Mouse (Mus musculus): ENCODE results near the gene Osbpl2. TPM values are rescaled to one million over a fixed set of nuclear protein-coding genes. Genes with fewer than 3 reads are reported as not detected.

Osbpl2 gene
- total and polyA plus RNA-seq, 3 experiments: 22.0 to 25.6 (median 24.5) TPM

GRCm38 (mm10) chr2:180077622-180078021 is 41.5 kb upstream of the Osbpl2 start:
- no peaks in the 10 kb centered on the region for H3K9me3 ChIP-seq (replicated peaks)
- DNase-seq (ENCODE audit: low spot score) (no peak), ATAC-seq (ENCODE audit: extremely low read depth, insufficient number of reproducible peaks, low FRiP score, poor library complexity, severe bottlenecking) (no peak)
- peaks cover 87% of the 10 kb centered on the region for H3K36me3 ChIP-seq (replicated peaks)
- TF ChIP-seq GATA2 (IDR thresholded peaks at IDR 0.05; ENCODE audit: borderline replicate concordance, low read depth, low read length) (no peak), TAL1 (conservative IDR thresholded peaks at IDR 0.05; ENCODE audit: low read depth, low read length) (no peak), GATA1 (IDR thresholded peaks at IDR 0.05; ENCODE audit: borderline replicate concordance, low read length) (no peak), CTCF (IDR thresholded peaks at IDR 0.05; ENCODE audit: low read depth, low read length) (no peak), POLR2AphosphoS5 (IDR thresholded peaks at IDR 0.05; ENCODE audit: insufficient replicate concordance, low read depth, low read length) (no peak)
- peaks cover 11% of the 10 kb centered on the region for H3K4me1 ChIP-seq (ENCODE audit: insufficient read depth, low read depth, low read length)
- no peak overlapping the region for H3K4me3 ChIP-seq (ENCODE audit: low read depth, low read length)
- no peaks in the 10 kb centered on the region for H3K27me3 ChIP-seq (ENCODE audit: insufficient read depth, low read length)

DNA sequence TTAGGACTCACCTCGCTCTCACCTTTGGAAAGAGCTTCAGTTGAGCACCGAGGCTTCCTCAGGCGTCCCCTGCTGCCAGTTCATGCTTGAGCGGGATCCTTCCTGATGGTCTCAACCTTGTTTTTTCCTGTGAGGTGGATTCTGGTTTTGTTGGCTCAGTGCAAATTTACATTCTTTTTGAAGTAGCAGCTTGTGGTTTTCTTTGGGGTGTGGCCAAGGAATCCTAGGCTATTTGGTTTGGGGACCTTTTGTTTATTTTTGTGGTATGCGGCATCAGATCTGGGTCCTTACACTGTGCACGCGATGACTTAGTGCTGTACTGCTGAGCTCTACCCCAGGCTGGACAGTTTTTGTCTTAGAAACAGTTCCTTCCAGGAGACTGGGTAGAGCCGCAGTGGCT is 38.4 kb upstream of the Osbpl2 start:
- Histone ChIP-seq H3K4me3 (ENCODE audit: low read depth, low read length) (no peak overlapping the region), H3K27me3 (ENCODE audit: insufficient read depth, low read length) (no peaks in the 10 kb centered on the region), H3K4me1 (ENCODE audit: insufficient read depth, low read depth, low read length) (peaks cover 5% of the 10 kb centered on the region), H3K9me3 (replicated peaks) (no peaks in the 10 kb centered on the region), H3K36me3 (replicated peaks) (peaks cover 88% of the 10 kb centered on the region)
- no peak for DNase-seq (ENCODE audit: low spot score)
- no peak for TF ChIP-seq POLR2AphosphoS5 (IDR thresholded peaks at IDR 0.05; ENCODE audit: insufficient replicate concordance, low read depth, low read length)
- TF ChIP-seq CTCF (IDR thresholded peaks at IDR 0.05; ENCODE audit: low read depth, low read length): no peak
- TF ChIP-seq GATA1 (IDR thresholded peaks at IDR 0.05; ENCODE audit: borderline replicate concordance, low read length): no peak
- no peak for TF ChIP-seq TAL1 (conservative IDR thresholded peaks at IDR 0.05; ENCODE audit: low read depth, low read length)
- no peak for TF ChIP-seq GATA2 (IDR thresholded peaks at IDR 0.05; ENCODE audit: borderline replicate concordance, low read depth, low read length)
- ATAC-seq (ENCODE audit: extremely low read depth, insufficient number of reproducible peaks, low FRiP score, poor library complexity, severe bottlenecking): no peak

DNA sequence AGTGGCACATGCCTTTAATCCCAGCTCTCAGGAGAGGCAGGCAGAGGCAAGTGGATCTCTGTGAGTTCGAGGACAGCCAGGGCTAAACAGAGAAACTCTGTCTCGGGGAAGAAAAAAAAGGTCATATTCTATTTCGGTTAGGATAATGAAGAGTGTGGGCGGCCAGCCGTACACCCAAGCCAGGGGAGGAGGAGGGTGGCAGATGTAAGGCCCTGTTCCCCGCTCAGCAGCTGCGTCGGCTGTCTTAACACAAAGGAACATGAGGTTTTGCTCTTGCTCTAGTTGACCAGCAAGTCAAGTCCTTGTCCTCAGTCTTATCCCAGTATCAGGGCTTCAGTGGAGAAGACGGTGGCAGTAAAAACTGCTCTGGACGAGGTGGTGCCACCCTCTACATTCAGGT is 36.0 kb upstream of the Osbpl2 start:
- DNase-seq (ENCODE audit: low spot score) (no peak), ATAC-seq (ENCODE audit: extremely low read depth, insufficient number of reproducible peaks, low FRiP score, poor library complexity, severe bottlenecking) (no peak)
- Histone ChIP-seq H3K4me1 (ENCODE audit: insufficient read depth, low read depth, low read length) (peaks cover 5% of the 10 kb centered on the region), H3K36me3 (replicated peaks) (peaks cover 88% of the 10 kb centered on the region), H3K4me3 (ENCODE audit: low read depth, low read length) (no peak overlapping the region), H3K9me3 (replicated peaks) (no peaks in the 10 kb centered on the region), H3K27me3 (ENCODE audit: insufficient read depth, low read length) (no peaks in the 10 kb centered on the region)
- TF ChIP-seq GATA1 (IDR thresholded peaks at IDR 0.05; ENCODE audit: borderline replicate concordance, low read length) (no peak), TAL1 (conservative IDR thresholded peaks at IDR 0.05; ENCODE audit: low read depth, low read length) (no peak), GATA2 (IDR thresholded peaks at IDR 0.05; ENCODE audit: borderline replicate concordance, low read depth, low read length) (no peak), POLR2AphosphoS5 (IDR thresholded peaks at IDR 0.05; ENCODE audit: insufficient replicate concordance, low read depth, low read length) (no peak), CTCF (IDR thresholded peaks at IDR 0.05; ENCODE audit: low read depth, low read length) (no peak)

GRCm38 (mm10) chr2:180084565-180084964 is 34.5 kb upstream of the Osbpl2 start:
- peaks cover 2% of the 10 kb centered on the region; the same call in 1 of the 2 replicates for H3K4me1 ChIP-seq (ENCODE audit: insufficient read depth, low read depth, low read length)
- peaks cover 14% of the 10 kb centered on the region for H3K27me3 ChIP-seq (ENCODE audit: insufficient read depth, low read length)
- peaks cover 74% of the 10 kb centered on the region for H3K36me3 ChIP-seq (replicated peaks)
- H3K4me3 ChIP-seq (ENCODE audit: low read depth, low read length): no peak overlapping the region
- no peak for DNase-seq (ENCODE audit: low spot score)
- TF ChIP-seq GATA1 (IDR thresholded peaks at IDR 0.05; ENCODE audit: borderline replicate concordance, low read length) (no peak), POLR2AphosphoS5 (IDR thresholded peaks at IDR 0.05; ENCODE audit: insufficient replicate concordance, low read depth, low read length) (no peak), CTCF (IDR thresholded peaks at IDR 0.05; ENCODE audit: low read depth, low read length) (no peak), TAL1 (conservative IDR thresholded peaks at IDR 0.05; ENCODE audit: low read depth, low read length) (no peak), GATA2 (IDR thresholded peaks at IDR 0.05; ENCODE audit: borderline replicate concordance, low read depth, low read length) (no peak)
- no peak for ATAC-seq (ENCODE audit: extremely low read depth, insufficient number of reproducible peaks, low FRiP score, poor library complexity, severe bottlenecking)
- no peaks in the 10 kb centered on the region for H3K9me3 ChIP-seq (replicated peaks)

- peaks cover 62% of the 10 kb centered on the region for H3K36me3 ChIP-seq (replicated peaks)
- H3K27me3 ChIP-seq (ENCODE audit: insufficient read depth, low read length): peaks cover 25% of the 10 kb centered on the region
- ATAC-seq (ENCODE audit: extremely low read depth, insufficient number of reproducible peaks, low FRiP score, poor library complexity, severe bottlenecking): no peak
- no peak overlapping the region for H3K4me3 ChIP-seq (ENCODE audit: low read depth, low read length)
- H3K4me1 ChIP-seq (ENCODE audit: insufficient read depth, low read depth, low read length): no peaks in the 10 kb centered on the region
- no peak for TF ChIP-seq GATA2 (IDR thresholded peaks at IDR 0.05; ENCODE audit: borderline replicate concordance, low read depth, low read length)
- TF ChIP-seq CTCF (IDR thresholded peaks at IDR 0.05; ENCODE audit: low read depth, low read length): no peak
- no peak for TF ChIP-seq POLR2AphosphoS5 (IDR thresholded peaks at IDR 0.05; ENCODE audit: insufficient replicate concordance, low read depth, low read length)
- no peak for TF ChIP-seq GATA1 (IDR thresholded peaks at IDR 0.05; ENCODE audit: borderline replicate concordance, low read length)
- no peak for TF ChIP-seq TAL1 (conservative IDR thresholded peaks at IDR 0.05; ENCODE audit: low read depth, low read length)
- H3K9me3 ChIP-seq (replicated peaks): no peaks in the 10 kb centered on the region
- DNase-seq (ENCODE audit: low spot score): no peak
Observed at GRCm38 (mm10) chr2:180085926-180086636, 33.0 kb upstream of the Osbpl2 start.

GRCm38 (mm10) chr2:180086637-180087027 is 32.5 kb upstream of the Osbpl2 start:
- no peak for DNase-seq (ENCODE audit: low spot score)
- ATAC-seq (ENCODE audit: extremely low read depth, insufficient number of reproducible peaks, low FRiP score, poor library complexity, severe bottlenecking): no peak
- H3K27me3 ChIP-seq (ENCODE audit: insufficient read depth, low read length): peaks cover 25% of the 10 kb centered on the region
- peaks cover 57% of the 10 kb centered on the region for H3K36me3 ChIP-seq (replicated peaks)
- no peak overlapping the region for H3K4me3 ChIP-seq (ENCODE audit: low read depth, low read length)
- no peaks in the 10 kb centered on the region for H3K9me3 ChIP-seq (replicated peaks)
- TF ChIP-seq CTCF (IDR thresholded peaks at IDR 0.05; ENCODE audit: low read depth, low read length): no peak
- TF ChIP-seq POLR2AphosphoS5 (IDR thresholded peaks at IDR 0.05; ENCODE audit: insufficient replicate concordance, low read depth, low read length): no peak
- TF ChIP-seq TAL1 (conservative IDR thresholded peaks at IDR 0.05; ENCODE audit: low read depth, low read length): no peak
- H3K4me1 ChIP-seq (ENCODE audit: insufficient read depth, low read depth, low read length): no peaks in the 10 kb centered on the region

All from G1E (cell line).